Mouse (Mus musculus): Measurements from ENCODE around the gene Sfswap. TPM values are rescaled to one million over a fixed set of nuclear protein-coding genes. Genes with fewer than 3 reads are reported as not detected.
"Not testable (repeated sequence)": the region's sequence is repeated elsewhere in the genome, so short reads cannot be mapped to it uniquely, and the experiment has no call there.

The Sfswap gene
- polyA plus RNA-seq, 1 experiment, result not detected

- no peak overlapping the region for H3K27ac ChIP-seq (ENCODE audit: insufficient read depth, low read depth, low read length)
- H3K4me3 ChIP-seq (ENCODE audit: insufficient read depth, low read depth, low read length), result peak overlapping the region; percentile 14; the same call in 1 of the 2 replicates
- 40% methylated on average over 13 of the region's 13 CpGs for WGBS
- peaks cover 23% of the 10 kb centered on the region for H3K4me1 ChIP-seq (ENCODE audit: control insufficient read depth, insufficient read depth, low read length)
- no peak for TF ChIP-seq CTCF (IDR thresholded peaks at IDR 0.05; ENCODE audit: insufficient read depth, low read depth, low read length)
- no peak for TF ChIP-seq POLR2A (IDR thresholded peaks at IDR 0.05; ENCODE audit: insufficient read depth, low read depth, low read length)
Measured at GRCm38 (mm10) chr5:129586471-129586870, 85.5 kb downstream of the Sfswap start.

- peaks cover 13% of the 10 kb centered on the region for H3K4me1 ChIP-seq (ENCODE audit: control insufficient read depth, insufficient read depth, low read length)
- no peak overlapping the region for H3K4me3 ChIP-seq (ENCODE audit: insufficient read depth, low read depth, low read length)
- TF ChIP-seq CTCF (IDR thresholded peaks at IDR 0.05; ENCODE audit: insufficient read depth, low read depth, low read length) (no peak), POLR2A (IDR thresholded peaks at IDR 0.05; ENCODE audit: insufficient read depth, low read depth, low read length) (no peak)
- WGBS, result 24% methylated on average over 11 of the region's 11 CpGs
- no peak overlapping the region for H3K27ac ChIP-seq (ENCODE audit: insufficient read depth, low read depth, low read length)
Measured at GRCm38 (mm10) chr5:129590915-129591314, 89.9 kb downstream of the Sfswap start.

DNA sequence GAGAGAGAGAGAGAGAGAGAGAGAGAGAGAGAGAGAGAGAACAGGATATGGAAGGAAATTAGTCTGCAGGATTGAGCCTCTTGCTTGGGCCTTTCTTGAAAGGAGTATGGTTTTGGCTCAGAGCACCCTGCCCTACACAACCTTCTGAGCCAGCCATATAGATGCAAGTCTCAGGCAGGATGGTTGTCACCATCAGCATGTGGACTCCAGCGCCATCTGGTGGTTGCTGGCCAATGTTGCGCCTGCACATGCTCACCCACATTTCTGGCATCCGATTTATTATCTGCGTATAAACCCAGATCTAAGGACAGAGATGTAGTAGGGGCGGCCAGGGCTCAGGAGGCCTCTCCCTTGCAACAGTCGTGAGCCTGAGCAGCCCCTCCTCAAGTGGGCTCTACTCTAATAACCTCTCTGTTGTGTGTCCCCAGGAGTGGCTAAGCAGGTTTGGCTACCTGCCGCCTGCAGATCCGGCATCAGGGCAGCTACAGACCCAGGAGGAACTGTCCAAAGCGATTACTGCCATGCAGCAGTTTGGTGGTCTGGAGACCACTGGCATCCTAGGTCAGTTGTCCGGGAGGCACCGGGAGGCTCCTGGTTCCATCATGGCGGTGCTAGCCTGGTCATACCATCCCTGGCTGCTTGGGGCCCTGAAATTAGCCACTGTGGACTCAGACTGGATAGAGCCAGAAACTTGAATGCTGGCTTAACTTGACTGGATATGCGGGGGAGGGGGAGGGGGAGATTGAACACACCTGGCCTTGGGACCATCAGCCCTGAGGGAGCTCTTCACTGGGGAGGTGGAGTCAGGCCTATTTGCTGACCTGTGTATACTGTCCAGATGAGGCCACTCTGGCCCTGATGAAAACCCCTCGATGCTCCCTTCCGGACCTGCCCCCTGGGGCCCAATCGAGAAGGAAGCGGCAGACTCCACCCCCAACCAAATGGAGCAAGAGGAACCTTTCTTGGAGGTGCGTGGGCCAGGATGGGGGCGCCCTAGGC, 93.4 kb downstream of the Sfswap start:
- H3K4me3 ChIP-seq (ENCODE audit: insufficient read depth, low read depth, low read length), result no peak overlapping the region
- no peak overlapping the region for H3K27ac ChIP-seq (ENCODE audit: insufficient read depth, low read depth, low read length)

GRCm38 (mm10) chr5:129602071-129602487, 101.1 kb downstream of the Sfswap start:
- H3K4me3 ChIP-seq (ENCODE audit: insufficient read depth, low read depth, low read length), result no peak overlapping the region
- H3K27ac ChIP-seq (ENCODE audit: insufficient read depth, low read depth, low read length), result no peak overlapping the region
- WGBS, result 57% methylated on average over 16 of the region's 16 CpGs
- H3K4me1 ChIP-seq (ENCODE audit: control insufficient read depth, insufficient read depth, low read length), result no peaks in the 10 kb centered on the region
- no peak; the same call in 1 of the 2 replicates for TF ChIP-seq CTCF (IDR thresholded peaks at IDR 0.05; ENCODE audit: insufficient read depth, low read depth, low read length)

More for the DNA sequence above, 93.4 kb downstream of the Sfswap start:
- TF ChIP-seq POLR2A (IDR thresholded peaks at IDR 0.05; ENCODE audit: insufficient read depth, low read depth, low read length) (no peak), CTCF (IDR thresholded peaks at IDR 0.05; ENCODE audit: insufficient read depth, low read depth, low read length) (peak; percentile 94)
- peaks cover 9% of the 10 kb centered on the region for H3K4me1 ChIP-seq (ENCODE audit: control insufficient read depth, insufficient read depth, low read length)
- 47% methylated on average over 19 of the region's 19 CpGs for WGBS

GRCm38 (mm10) chr5:129607476-129607875, 106.5 kb downstream of the Sfswap start:
- no peak for TF ChIP-seq CTCF (IDR thresholded peaks at IDR 0.05; ENCODE audit: insufficient read depth, low read depth, low read length)
- TF ChIP-seq POLR2A (IDR thresholded peaks at IDR 0.05; ENCODE audit: insufficient read depth, low read depth, low read length), result no peak
- no peaks in the 10 kb centered on the region for H3K4me1 ChIP-seq (ENCODE audit: control insufficient read depth, insufficient read depth, low read length)

DNA sequence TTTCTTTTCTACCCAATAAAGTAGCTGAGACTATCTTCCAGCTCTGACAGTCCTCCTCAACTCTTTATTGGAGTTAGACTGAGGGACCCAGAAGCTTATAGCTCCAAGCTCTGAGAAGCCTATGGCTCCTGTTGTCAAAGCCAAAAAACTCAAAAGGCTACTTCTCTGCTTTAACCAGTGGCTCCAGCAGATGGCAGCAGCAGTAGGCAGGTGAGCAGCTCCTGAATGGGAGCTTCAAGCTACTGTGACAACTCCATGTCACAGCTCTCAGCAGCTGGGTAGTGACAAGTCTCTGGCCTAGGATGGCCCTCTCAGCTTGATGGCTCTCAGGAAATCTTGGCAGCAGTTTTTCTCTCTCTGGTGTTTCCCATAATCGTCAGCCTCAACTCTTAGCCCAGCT, 110.0 kb downstream of the Sfswap start:
- 12% methylated on average over 1 of the region's 1 CpGs for WGBS
- 0 out of 2 replicates have a peak, but pooled peaks have one; percentile 18 for TF ChIP-seq CTCF (IDR thresholded peaks at IDR 0.05; ENCODE audit: insufficient read depth, low read depth, low read length)
- no peak for TF ChIP-seq POLR2A (IDR thresholded peaks at IDR 0.05; ENCODE audit: insufficient read depth, low read depth, low read length)
- no peak overlapping the region for H3K27ac ChIP-seq (ENCODE audit: insufficient read depth, low read depth, low read length)
- no peaks in the 10 kb centered on the region for H3K4me1 ChIP-seq (ENCODE audit: control insufficient read depth, insufficient read depth, low read length)
- no peak overlapping the region for H3K4me3 ChIP-seq (ENCODE audit: insufficient read depth, low read depth, low read length)

More at GRCm38 (mm10) chr5:129607476-129607875, 106.5 kb downstream of the Sfswap start:
- no peak overlapping the region for H3K27ac ChIP-seq (ENCODE audit: insufficient read depth, low read depth, low read length)
- no peak overlapping the region for H3K4me3 ChIP-seq (ENCODE audit: insufficient read depth, low read depth, low read length)
- 90% methylated on average over 8 of the region's 8 CpGs for WGBS

GRCm38 (mm10) chr5:129620600-129620999, 119.6 kb downstream of the Sfswap start:
- not testable (repeated sequence) for H3K27ac ChIP-seq (ENCODE audit: insufficient read depth, low read depth, low read length); H3K4me1 ChIP-seq (ENCODE audit: control insufficient read depth, insufficient read depth, low read length); H3K4me3 ChIP-seq (ENCODE audit: insufficient read depth, low read depth, low read length)
- WGBS, result 66% methylated on average over 9 of the region's 9 CpGs

Other genes starting within 250 kb of the Sfswap start
- gene Mmp17, start 82.9 kb downstream of the Sfswap start, polyA plus RNA-seq (2012; ENCODE audit: insufficient read depth, insufficient read length, low replicate concordance, missing spikeins), result not detected in 2 replicates
- gene Zfp11, start 168.9 kb downstream of the Sfswap start, polyA plus RNA-seq (2012; ENCODE audit: insufficient read depth, insufficient read length, low replicate concordance, missing spikeins), result not detected in 2 replicates
- not detected in 2 replicates for gene Sept14, start 207.3 kb downstream of the Sfswap start, polyA plus RNA-seq (2012; ENCODE audit: insufficient read depth, insufficient read length, low replicate concordance, missing spikeins)
- gene Mrps17, start 214.3 kb downstream of the Sfswap start, polyA plus RNA-seq (2012; ENCODE audit: insufficient read depth, insufficient read length, low replicate concordance, missing spikeins), result not detected in 2 replicates
- not detected in 2 replicates for gene Nipsnap2, start 223.8 kb downstream of the Sfswap start, polyA plus RNA-seq (2012; ENCODE audit: insufficient read depth, insufficient read length, low replicate concordance, missing spikeins)